Comparison of ENCODE assay signal across 21 mouse cellular contexts in the genomic region with DNA sequence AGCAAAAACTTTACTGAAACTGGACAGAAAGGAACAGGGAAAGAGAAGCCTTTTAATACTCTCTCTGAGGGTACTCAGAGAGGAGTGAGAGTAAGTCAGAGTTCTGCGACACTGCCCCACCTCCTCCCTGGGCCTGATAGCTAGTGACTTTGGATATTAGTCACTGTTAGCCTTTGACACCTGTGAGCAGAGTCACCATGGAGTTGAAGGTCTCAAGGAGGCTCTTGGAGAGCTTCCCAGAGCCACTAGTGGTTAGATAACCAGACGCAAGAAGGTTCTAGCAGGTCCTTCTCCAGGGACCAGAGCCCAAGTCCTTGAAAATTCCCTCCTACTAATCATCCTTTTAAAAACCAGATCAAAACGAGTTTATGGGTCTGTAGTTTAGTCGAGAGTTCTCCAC.
DNase-seq lines count a peak whose midpoint lies in the region.
"Had no signal": no experiment of that assay in that cellular context is flagged by ENCODE, and none has a peak within 500 bp of the region (broad histone marks: within the 10 kb centered on the region; RNA-seq: fewer than 3 reads in every experiment).

No protein-coding gene starts in this region.

- no peak overlapping the region for H3K4me3 ChIP-seq in embryonic facial prominence, embryonic 10.5 days
- H3K4me3 ChIP-seq: forebrain, embryonic 13.5 days; gastrocnemius, adult 2 months; hindbrain, embryonic 15.5 days; limb, embryonic 13.5 days; midbrain, embryonic 12.5 days had no signal

- H3K9me3 ChIP-seq in embryonic facial prominence, embryonic 10.5 days: no peaks in the 10 kb centered on the region
- H3K9me3 ChIP-seq: forebrain, embryonic 13.5 days; hindbrain, embryonic 15.5 days; limb, embryonic 13.5 days; midbrain, embryonic 12.5 days had no signal

- DNase-seq in adrenal gland, adult (ENCODE audit: inconsistent age in 2 of 2, low spot score in 1 of 2): peak; percentile 64 to 80
- DNase-seq in adrenal gland, postnatal 4 days (ENCODE audit: low spot score in 2 of 2): no peak
- peak; percentile 57 for DNase-seq in adrenal gland, adult 2 months
- peak; percentile 39 to 67 for DNase-seq in lung, adult 18-20 months
- peak; percentile 15 for DNase-seq in lung, postnatal 10 days
- DNase-seq in c-Kit-positive CD71-positive TER-119-positive erythroid progenitor cells, embryonic 14.5 days (ENCODE audit: low spot score): no peak
- no peak for DNase-seq in embryonic facial prominence, embryonic 10.5 days (ENCODE audit: low spot score)
- no peak for DNase-seq in adipocyte (ENCODE audit: low spot score)
- DNase-seq: cerebellum, adult 2 months; cerebellum, postnatal 36 days; embryo, embryonic 11 days; gastrocnemius, adult 2 months; layer of hippocampus, adult 9-11 months; retina, postnatal 1 day; right cerebral cortex, postnatal 25 days; spleen, adult 18-20 months had no signal

- no peak overlapping the region for H3K27ac ChIP-seq in embryonic facial prominence, embryonic 10.5 days (replicated peaks)
- H3K27ac ChIP-seq: forebrain, embryonic 13.5 days; gastrocnemius, adult 2 months; hindbrain, embryonic 15.5 days; limb, embryonic 13.5 days; liver, embryonic 14.5 days; midbrain, embryonic 12.5 days had no signal

- H3K36me3 ChIP-seq in embryonic facial prominence, embryonic 10.5 days (replicated peaks): no peaks in the 10 kb centered on the region
- H3K36me3 ChIP-seq: hindbrain, embryonic 15.5 days; limb, embryonic 13.5 days; midbrain, embryonic 12.5 days had no signal

- H3K27me3 ChIP-seq in embryonic facial prominence, embryonic 10.5 days (replicated peaks; ENCODE audit: low read depth, poor library complexity, severe bottlenecking): peaks cover 46% of the 10 kb centered on the region
- H3K27me3 ChIP-seq: limb, embryonic 13.5 days had no signal

- 83% methylated on average over 4 of the region's 4 CpGs for WGBS in embryonic facial prominence, embryonic 10.5 days

- peaks cover 14% of the 10 kb centered on the region for H3K4me1 ChIP-seq in embryonic facial prominence, embryonic 10.5 days
- H3K4me1 ChIP-seq: hindbrain, embryonic 15.5 days; limb, embryonic 13.5 days had no signal

Comparison
In these comparisons a context has a peak if more than half of its experiments do, and no peak if none do; other contexts are left out.
1. DNase-seq: peak in adrenal gland, adult (2 of 2), adrenal gland, adult 2 months (single experiment), lung, adult 18-20 months (2 of 2) and lung, postnatal 10 days (single experiment); none in adrenal gland, postnatal 4 days (0 of 2), c-Kit-positive CD71-positive TER-119-positive erythroid progenitor cells, embryonic 14.5 days (single experiment), embryonic facial prominence, embryonic 10.5 days (single experiment) and adipocyte (single experiment).